Mouse (Mus musculus) hindbrain, embryonic 15.5 days (tissue): ENCODE measurements around the gene Mcm2. TPM values are rescaled to one million over a fixed set of nuclear protein-coding genes. Genes with fewer than 3 reads are reported as not detected.

Source experiments
- ATAC-seq: fragments of 200-750 bp; cut with Nextera tagmentation; 2 replicates; pipeline ENCODE4 v1.8.0; 2017; ENCODE audit warnings: low read depth, moderate number of reproducible peaks, moderate TSS enrichment; ENCODE audit not compliant: low FRiP score
- H3K27ac ChIP-seq: fragments of 300-500 bp; sonication (generic); replicated peaks from 2 replicates; pipeline ENCODE4 v1.5.1; 2015; ENCODE audit warnings: mild to moderate bottlenecking, inconsistent platforms
- H3K27me3 ChIP-seq: fragments of 300-500 bp; sonication (generic); 2 replicates; pipeline ENCODE4 v1.6.1; 2015; ENCODE audit warnings: control low read depth, inconsistent platforms
- H3K36me3 ChIP-seq: fragments of 300-500 bp; sonication (generic); 2 replicates; pipeline ENCODE4 v1.6.1; 2015; ENCODE audit warnings: control low read depth, inconsistent platforms
- H3K4me1 ChIP-seq: fragments of 300-500 bp; sonication (generic); replicated peaks from 2 replicates; pipeline ENCODE4 v1.6.1; 2015; ENCODE audit warnings: control low read depth, inconsistent platforms
- H3K4me2 ChIP-seq: fragments of 300-500 bp; sonication (generic); 2 replicates; pipeline ENCODE4 v1.6.1; 2015; ENCODE audit warnings: moderate library complexity, mild to moderate bottlenecking, inconsistent platforms
- H3K4me3 ChIP-seq: fragments of 300-500 bp; sonication (generic); 2 replicates; pipeline ENCODE4 v1.5.1; 2015; ENCODE audit warnings: mild to moderate bottlenecking, inconsistent platforms
- H3K9ac ChIP-seq: fragments of 300-500 bp; sonication (generic); 2 replicates; pipeline ENCODE4 v1.6.1; 2015; ENCODE audit warnings: inconsistent platforms
- H3K9me3 ChIP-seq: fragments of 300-500 bp; sonication (generic); 2 replicates; pipeline ENCODE4 v1.6.1; 2016; ENCODE audit warnings: control low read depth, inconsistent platforms
- WGBS: fragments of 180-500 bp; shearing (Covaris S2); methylation state at CpG from one replicate; pipeline ENCODE4 v1.1.7; 2015; 5-methylcytosine and 5-hydroxymethylcytosine counted together
- polyA plus RNA-seq: library from polyadenylated mRNA; unstranded; fragments of >200 nt; fragmentation: Nextera tagmentation; extraction: Ambion mirVana; gene quantifications from 2 replicates; pipeline ENCODE4 v1.2.1, GENCODE M21; 2015

The Mcm2 gene
- polyA plus RNA-seq, 1 experiment from 2014 or later: 34.0 TPM

- Histone ChIP-seq H3K27ac (no peak overlapping the region), H3K9me3 (no peaks in the 10 kb centered on the region), H3K27me3 (no peaks in the 10 kb centered on the region), H3K4me1 (0 out of 2 replicates have a peak, but pooled peaks cover 7% of the 10 kb centered on the region), H3K4me3 (no peak overlapping the region), H3K9ac (no peak overlapping the region), H3K36me3 (peaks cover 68% of the 10 kb centered on the region), H3K4me2 (no peak overlapping the region)
- no peak for ATAC-seq
- WGBS: 65% methylated on average over 7 of the region's 7 CpGs
Observed at GRCm38 (mm10) chr6:88858341-88858740, 40.2 kb downstream of the Mcm2 start.

GRCm38 (mm10) chr6:88857830-88858229 is 40.8 kb downstream of the Mcm2 start:
- no peaks in the 10 kb centered on the region for H3K9me3 ChIP-seq
- H3K4me3 ChIP-seq: no peak overlapping the region
- 88% methylated on average over 6 of the region's 6 CpGs for WGBS
- no peak overlapping the region for H3K4me2 ChIP-seq
- peak overlapping the region; percentile 36; the same call in 1 of the 2 replicates for H3K27ac ChIP-seq
- H3K9ac ChIP-seq: no peak overlapping the region
- 0 out of 2 replicates have a peak, but pooled peaks cover 7% of the 10 kb centered on the region for H3K4me1 ChIP-seq
- H3K36me3 ChIP-seq: peaks cover 62% of the 10 kb centered on the region
- no peaks in the 10 kb centered on the region for H3K27me3 ChIP-seq
- ATAC-seq: no peak

GRCm38 (mm10) chr6:88857249-88857648 is 41.3 kb downstream of the Mcm2 start:
- H3K27me3 ChIP-seq: no peaks in the 10 kb centered on the region
- no peak overlapping the region for H3K9ac ChIP-seq
- H3K4me2 ChIP-seq: no peak overlapping the region
- no peaks in the 10 kb centered on the region for H3K9me3 ChIP-seq
- H3K27ac ChIP-seq: peak overlapping the region; percentile 36; the same call in 1 of the 2 replicates
- ATAC-seq: no peak
- 0 out of 2 replicates have a peak, but pooled peaks cover 7% of the 10 kb centered on the region for H3K4me1 ChIP-seq
- no peak overlapping the region for H3K4me3 ChIP-seq
- peaks cover 62% of the 10 kb centered on the region for H3K36me3 ChIP-seq
- WGBS: 40% methylated on average over 9 of the region's 9 CpGs

DNA sequence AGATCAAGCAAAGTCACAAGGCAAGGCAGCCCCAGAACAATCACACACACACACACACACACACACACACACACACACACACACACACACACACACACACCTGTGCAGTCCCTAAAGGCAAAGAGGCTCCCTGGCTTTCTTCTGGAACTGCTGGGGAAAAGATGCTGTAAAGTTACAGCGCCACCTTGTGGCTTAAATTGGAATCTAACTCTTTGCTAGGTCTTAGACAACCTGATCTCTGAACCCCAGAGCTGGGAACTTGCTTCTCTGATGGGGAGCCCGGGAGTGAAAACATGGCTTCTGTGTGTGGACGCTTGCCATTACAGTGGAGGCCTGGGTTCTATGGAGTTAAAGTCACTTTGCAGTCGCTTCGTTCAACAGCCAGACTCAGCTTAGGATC is 42.9 kb downstream of the Mcm2 start:
- no peak overlapping the region for H3K4me3 ChIP-seq
- no peaks in the 10 kb centered on the region for H3K27me3 ChIP-seq
- no peaks in the 10 kb centered on the region for H3K9me3 ChIP-seq
- H3K4me2 ChIP-seq: no peak overlapping the region
- H3K9ac ChIP-seq: no peak overlapping the region
- H3K27ac ChIP-seq: no peak overlapping the region
- peaks cover 50% of the 10 kb centered on the region for H3K36me3 ChIP-seq
- ATAC-seq: 0 out of 2 replicates have a peak, but pooled peaks have one; percentile 17
- 0 out of 2 replicates have a peak, but pooled peaks cover 7% of the 10 kb centered on the region for H3K4me1 ChIP-seq
- WGBS: 27% methylated on average over 5 of the region's 5 CpGs

DNA sequence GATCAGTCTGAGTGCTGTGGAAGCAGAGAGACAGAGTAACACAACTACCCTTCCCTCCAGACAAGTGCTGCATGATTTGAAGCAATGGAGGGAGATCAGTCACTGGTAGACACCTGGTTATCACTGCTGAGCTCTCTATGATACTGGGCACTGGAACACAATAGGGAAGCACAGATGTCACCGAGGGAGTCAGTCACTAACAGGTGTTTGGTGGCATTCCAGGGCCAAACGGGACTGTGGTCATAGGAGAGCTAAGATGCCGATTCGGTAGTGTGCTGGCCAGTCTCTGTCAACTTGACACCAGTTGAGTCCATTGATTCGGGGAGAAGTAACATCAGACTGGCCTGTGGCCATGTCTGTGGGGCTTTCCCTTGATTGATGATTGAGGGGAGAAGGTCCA is 44.1 kb downstream of the Mcm2 start:
- no peaks in the 10 kb centered on the region for H3K27me3 ChIP-seq
- no peak overlapping the region for H3K4me3 ChIP-seq
- WGBS: 67% methylated on average over 5 of the region's 5 CpGs
- H3K36me3 ChIP-seq: peaks cover 44% of the 10 kb centered on the region
- no peak for ATAC-seq
- H3K9me3 ChIP-seq: no peaks in the 10 kb centered on the region
- H3K9ac ChIP-seq: no peak overlapping the region
- H3K27ac ChIP-seq: no peak overlapping the region
- 0 out of 2 replicates have a peak, but pooled peaks cover 7% of the 10 kb centered on the region for H3K4me1 ChIP-seq
- no peak overlapping the region for H3K4me2 ChIP-seq

DNA sequence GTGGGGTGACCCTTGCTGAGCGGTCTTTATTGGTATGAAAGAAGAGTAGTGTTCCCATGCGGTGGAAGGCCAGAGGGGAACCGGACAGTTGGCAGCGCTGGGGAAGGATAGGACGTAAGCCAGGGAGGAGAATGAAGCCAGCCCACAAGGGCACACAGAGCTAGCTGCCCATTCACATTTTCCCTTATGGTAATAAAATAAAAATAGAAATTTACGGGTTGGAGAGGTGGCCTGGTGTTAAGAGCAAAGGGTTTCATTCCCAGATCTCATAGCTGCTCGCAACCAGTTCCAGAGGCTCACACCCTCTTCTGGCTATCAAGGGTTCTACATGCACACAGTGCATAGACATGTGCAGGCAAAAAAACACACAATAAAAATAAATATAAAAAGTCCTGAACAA is 48.5 kb downstream of the Mcm2 start:
- Histone ChIP-seq H3K4me3 (no peak overlapping the region), H3K9me3 (no peaks in the 10 kb centered on the region), H3K9ac (no peak overlapping the region), H3K4me2 (no peak overlapping the region), H3K36me3 (peaks cover 55% of the 10 kb centered on the region), H3K27me3 (no peaks in the 10 kb centered on the region), H3K4me1 (no peaks in the 10 kb centered on the region), H3K27ac (no peak overlapping the region)
- ATAC-seq: no peak
- WGBS: 89% methylated on average over 7 of the region's 7 CpGs

DNA sequence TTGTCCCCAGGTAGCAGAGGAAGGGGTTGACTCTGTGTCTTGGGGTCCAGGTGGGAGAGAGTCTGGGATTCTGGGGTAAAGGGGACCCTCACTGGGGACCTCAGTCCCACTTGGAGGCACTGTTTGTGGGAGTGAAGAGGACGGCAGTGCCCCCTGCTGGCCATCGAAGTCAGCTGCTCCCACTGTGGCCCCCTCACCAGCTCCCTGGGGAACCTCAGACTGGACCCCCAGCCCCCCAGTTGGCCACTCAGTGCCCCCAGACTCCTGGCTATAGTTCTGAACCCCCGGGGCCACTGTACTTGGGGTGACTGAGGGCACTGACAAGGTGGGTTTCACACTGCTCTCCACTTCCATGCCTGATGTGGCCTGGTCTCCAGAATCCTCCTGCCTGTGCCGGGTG is 49.3 kb downstream of the Mcm2 start:
- Histone ChIP-seq H3K4me1 (no peaks in the 10 kb centered on the region), H3K9ac (no peak overlapping the region), H3K36me3 (peaks cover 50% of the 10 kb centered on the region), H3K9me3 (no peaks in the 10 kb centered on the region), H3K4me3 (no peak overlapping the region), H3K27me3 (no peaks in the 10 kb centered on the region), H3K4me2 (no peak overlapping the region), H3K27ac (no peak overlapping the region)
- ATAC-seq: peak; percentile 10; the same call in 1 of the 2 replicates
- 61% methylated on average over 4 of the region's 4 CpGs for WGBS

DNA sequence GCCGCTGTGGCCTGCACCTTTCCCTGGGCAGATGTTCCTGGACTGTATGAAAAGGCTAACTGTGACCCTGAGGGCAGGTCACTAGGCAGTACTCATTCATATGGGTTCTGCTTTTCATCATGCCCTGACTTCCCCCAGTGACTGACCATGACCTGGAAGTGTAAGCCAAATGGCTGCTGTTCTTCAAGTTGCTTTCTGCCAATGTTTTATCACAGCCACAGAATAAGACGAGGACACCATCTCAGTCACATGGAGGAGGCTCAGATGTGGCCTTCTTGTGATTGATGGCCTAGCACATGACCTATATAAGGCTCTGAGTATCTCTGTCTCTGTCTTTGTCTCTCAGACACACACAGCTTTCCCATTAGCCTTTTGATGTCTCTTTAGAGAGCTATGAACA is 51.0 kb downstream of the Mcm2 start:
- H3K4me2 ChIP-seq: no peak overlapping the region
- H3K9me3 ChIP-seq: no peaks in the 10 kb centered on the region
- WGBS: 56% methylated on average over 2 of the region's 2 CpGs
- no peak for ATAC-seq
- no peak overlapping the region for H3K4me3 ChIP-seq
- no peak overlapping the region for H3K27ac ChIP-seq
- peaks cover 42% of the 10 kb centered on the region for H3K36me3 ChIP-seq
- H3K27me3 ChIP-seq: no peaks in the 10 kb centered on the region
- H3K9ac ChIP-seq: no peak overlapping the region
- H3K4me1 ChIP-seq: peaks cover 6% of the 10 kb centered on the region

- Histone ChIP-seq H3K36me3 (peaks cover 34% of the 10 kb centered on the region), H3K9ac (no peak overlapping the region), H3K4me3 (no peak overlapping the region), H3K9me3 (no peaks in the 10 kb centered on the region), H3K27me3 (no peaks in the 10 kb centered on the region), H3K4me1 (peaks cover 20% of the 10 kb centered on the region), H3K4me2 (no peak overlapping the region), H3K27ac (no peak overlapping the region)
- WGBS: 95% methylated on average over 7 of the region's 7 CpGs
- no peak for ATAC-seq
Observed at GRCm38 (mm10) chr6:88844901-88845565, 53.5 kb downstream of the Mcm2 start.

GRCm38 (mm10) chr6:88843781-88844725 is 54.5 kb downstream of the Mcm2 start:
- Histone ChIP-seq H3K27me3 (no peaks in the 10 kb centered on the region), H3K27ac (no peak overlapping the region), H3K4me2 (no peak overlapping the region), H3K4me1 (peaks cover 27% of the 10 kb centered on the region), H3K4me3 (no peak overlapping the region), H3K9ac (no peak overlapping the region), H3K9me3 (no peaks in the 10 kb centered on the region), H3K36me3 (peaks cover 28% of the 10 kb centered on the region)
- ATAC-seq: no peak
- WGBS: 78% methylated on average over 9 of the region's 9 CpGs

DNA sequence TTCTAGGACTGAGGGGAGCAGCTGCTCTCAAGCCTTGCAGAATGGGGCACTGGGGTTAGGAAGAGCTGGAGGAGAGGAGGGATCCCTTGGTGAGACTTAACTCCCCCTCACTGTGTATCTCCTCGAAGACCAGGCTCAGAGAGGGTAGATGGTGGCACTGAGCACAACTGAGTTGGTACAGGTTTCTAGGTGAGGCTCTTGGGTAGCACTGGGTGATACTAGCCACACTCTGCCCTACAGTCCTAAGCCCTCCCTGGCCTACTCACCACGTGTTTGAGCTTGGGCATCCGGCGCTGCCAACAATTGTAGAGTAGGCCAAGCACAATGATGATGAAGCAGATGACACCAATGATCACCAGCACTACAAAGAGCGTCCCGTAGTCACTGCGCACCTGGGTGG is 55.3 kb downstream of the Mcm2 start:
- peaks cover 20% of the 10 kb centered on the region for H3K36me3 ChIP-seq
- peak overlapping the region; percentile 84 for H3K4me3 ChIP-seq

DNA sequence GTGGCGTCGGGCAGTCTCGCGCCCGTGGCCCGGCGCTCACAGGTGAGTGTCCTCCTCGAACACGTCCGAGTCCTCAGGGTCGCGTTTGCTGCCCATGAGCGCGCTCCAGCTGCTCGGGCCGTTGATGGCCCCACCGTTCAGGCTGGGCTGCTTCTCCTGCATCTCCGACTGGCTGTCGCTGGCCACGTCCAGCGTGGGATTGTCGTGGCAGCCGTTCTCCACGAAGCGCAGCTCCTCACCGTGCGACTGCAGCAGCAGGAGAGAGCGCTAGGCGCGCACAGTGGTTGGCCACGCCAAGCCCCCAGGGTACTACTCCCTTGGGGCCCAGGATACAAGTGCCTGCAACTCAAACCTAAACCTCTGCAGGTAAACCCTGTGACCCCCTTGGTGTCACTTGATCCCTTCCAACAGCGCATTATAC is 55.8 kb downstream of the Mcm2 start:
- H3K36me3 ChIP-seq: peaks cover 20% of the 10 kb centered on the region
- H3K9ac ChIP-seq: peak overlapping the region; percentile 44
- H3K27ac ChIP-seq: peak overlapping the region; percentile 86
- H3K9me3 ChIP-seq: no peaks in the 10 kb centered on the region
- H3K27me3 ChIP-seq: no peaks in the 10 kb centered on the region
- peak overlapping the region; percentile 84 for H3K4me3 ChIP-seq
- H3K4me1 ChIP-seq: peaks cover 27% of the 10 kb centered on the region
- 1% methylated on average over 26 of the region's 32 CpGs for WGBS
- H3K4me2 ChIP-seq: peak overlapping the region; percentile 87
- ATAC-seq: no peak

More for the DNA sequence above, 55.3 kb downstream of the Mcm2 start:
- Histone ChIP-seq H3K9ac (no peak overlapping the region), H3K4me1 (peaks cover 27% of the 10 kb centered on the region), H3K27me3 (no peaks in the 10 kb centered on the region), H3K27ac (peak overlapping the region; percentile 86; the same call in 1 of the 2 replicates), H3K4me2 (peak overlapping the region; percentile 87), H3K9me3 (no peaks in the 10 kb centered on the region)
- ATAC-seq: no peak
- 73% methylated on average over 7 of the region's 7 CpGs for WGBS
